Mouse (Mus musculus) left cerebral cortex, postnatal 10 days (tissue): ENCODE data around the gene Galk1. TPM values are rescaled to one million over a fixed set of nuclear protein-coding genes. Genes with fewer than 3 reads are reported as not detected.
A peak's percentile ranks its signal among the peaks of the same experiment; 100 is the strongest.

Experiments used
- DNase-seq, 2 experiments: peaks; one replicate each; pipeline ENCODE4 v3.0.0; 2021 to 2022; ENCODE audit warnings: low spot score in 2 of 2, mixed read lengths in 1 of 2; ENCODE audit errors: extremely low spot score in 1 of 2
- intact Hi-C: fragments of 180-260 bp; cut with DNase I; formaldehyde crosslinking; loops from one replicate; pipeline ENCODE4 v1.15.1; 2025
- total RNA-seq, 2 experiments: library from RNA; stranded (reverse); gene quantifications; 2 replicates each; pipeline ENCODE4 v1.2.3; 2021

Galk1 gene
- total RNA-seq, result 10 to 100 TPM; 25.6 to 28.1 TPM

DNA sequence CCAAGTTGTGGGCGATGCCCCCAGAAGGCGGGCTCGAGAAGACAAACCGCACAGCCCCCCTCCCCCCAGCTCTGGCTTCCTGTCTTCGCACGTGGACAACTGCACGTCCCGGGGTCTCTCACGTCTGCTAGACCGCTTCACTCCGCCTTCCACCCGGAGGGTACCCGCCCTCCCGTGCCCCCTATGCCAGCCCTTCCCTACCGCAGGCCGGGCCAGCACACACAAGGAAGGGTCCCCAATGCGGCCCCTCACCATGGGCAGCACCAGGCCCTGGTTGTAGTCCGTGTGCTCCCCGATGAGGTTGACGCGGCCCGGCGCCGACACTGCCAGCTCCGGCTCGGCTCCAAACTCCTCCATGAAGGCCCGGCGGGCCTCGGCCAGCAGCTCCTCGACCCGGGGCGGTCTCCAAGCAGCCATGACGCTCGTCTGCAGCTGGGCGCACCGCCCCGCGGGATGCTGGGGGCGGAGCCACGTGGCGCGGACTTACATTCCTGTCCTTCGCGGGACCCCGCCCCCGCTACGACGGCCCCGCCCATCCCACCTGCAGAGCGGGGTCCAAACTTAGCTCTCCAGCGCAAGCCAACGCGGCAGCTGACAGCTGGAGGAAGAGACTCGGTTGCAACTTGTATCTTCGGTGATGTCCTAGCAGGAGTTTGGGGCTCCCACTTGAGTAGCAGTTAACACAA, at the start of gene Galk1:
Gene Galk1 (minus strand): TSS at position 458 of the 686 bp plus-strand sequence.
- DNase-seq, result peak; percentile 59 to 95
- intact Hi-C loops, result no loop called here

DNA sequence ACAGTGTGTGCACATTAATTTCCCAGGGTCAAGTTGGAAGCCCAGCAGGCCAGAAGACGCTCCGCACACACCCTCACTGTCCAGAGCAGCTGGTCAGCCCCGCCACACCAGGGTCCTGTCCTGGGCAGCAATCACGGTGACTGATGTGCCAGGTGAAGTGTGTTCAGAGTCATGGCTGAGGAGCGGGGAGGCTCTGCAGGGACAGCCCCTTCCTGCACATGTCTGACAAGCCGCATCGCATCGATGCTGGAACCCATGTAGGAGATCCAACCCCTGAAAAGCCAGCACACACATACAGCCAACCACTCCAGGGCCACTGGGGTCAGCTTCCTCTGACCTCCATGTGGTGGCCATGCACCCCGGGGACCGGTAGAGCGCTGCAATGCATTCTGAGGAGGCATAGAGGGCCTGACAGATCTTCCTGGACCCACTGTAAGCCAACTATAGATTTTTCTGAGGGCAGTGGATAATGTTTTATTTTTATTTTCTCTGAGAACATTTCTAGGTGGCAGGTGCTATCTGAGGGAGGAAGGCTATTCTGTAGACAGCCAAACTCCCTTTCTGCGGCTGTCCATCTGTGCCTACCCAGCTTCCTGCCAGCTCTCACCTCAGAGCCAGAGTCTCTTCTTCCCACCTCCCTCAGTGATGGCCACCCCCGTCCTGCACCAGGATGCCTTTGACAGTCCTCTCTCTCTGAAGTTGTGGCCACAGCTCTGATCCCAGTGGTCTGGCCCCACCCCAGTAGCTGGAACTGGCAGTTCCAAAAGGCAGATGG, 49.3 kb upstream of the Galk1 start:
- intact Hi-C loops, result no loop called here
- DNase-seq, result no peak

DNA sequence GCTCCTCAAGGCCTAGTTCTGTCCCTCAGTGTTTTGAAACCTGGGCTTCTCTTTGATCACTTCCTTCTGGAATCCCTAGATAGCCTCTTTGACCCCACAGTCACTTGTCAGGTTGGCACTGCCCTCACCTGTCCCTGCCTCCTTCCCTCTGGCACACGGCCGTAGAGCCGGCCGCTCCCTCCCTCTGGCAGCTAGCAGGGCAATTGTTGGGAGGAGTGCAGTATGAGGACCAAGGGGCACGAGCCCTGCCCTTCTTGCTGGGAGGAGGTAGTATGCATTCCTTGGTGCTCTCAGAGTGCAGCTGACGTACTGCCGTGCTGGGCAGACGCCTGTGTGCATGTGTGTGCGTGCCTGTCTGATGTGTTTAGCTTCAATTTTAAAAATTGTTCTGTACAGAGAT, 48.1 kb upstream of the Galk1 start:
- intact Hi-C loops, result no loop called here
- DNase-seq, result no peak

DNA sequence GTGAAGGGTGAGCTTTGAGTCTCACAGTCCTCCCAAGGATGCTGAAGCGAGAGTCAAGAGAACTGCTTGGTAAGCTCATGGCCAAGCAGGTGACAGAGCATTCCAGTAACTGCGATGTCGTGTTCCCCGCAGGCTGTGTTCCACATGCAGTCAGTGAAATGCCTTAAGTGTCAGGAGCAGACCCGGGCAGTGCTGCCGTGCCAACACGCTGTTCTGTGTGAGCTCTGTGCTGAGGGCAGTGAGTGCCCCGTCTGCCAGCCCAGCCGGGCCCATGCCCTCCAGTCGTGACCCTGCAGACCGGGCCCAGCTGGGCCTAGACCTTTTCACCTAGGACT, 47.1 kb upstream of the Galk1 start:
- intact Hi-C loops, result no loop called here
- no peak for DNase-seq

GRCm38 (mm10) chr11:116058868-116059690, 46.6 kb upstream of the Galk1 start:
- intact Hi-C loops, result no loop called here
- no peak for DNase-seq

DNA sequence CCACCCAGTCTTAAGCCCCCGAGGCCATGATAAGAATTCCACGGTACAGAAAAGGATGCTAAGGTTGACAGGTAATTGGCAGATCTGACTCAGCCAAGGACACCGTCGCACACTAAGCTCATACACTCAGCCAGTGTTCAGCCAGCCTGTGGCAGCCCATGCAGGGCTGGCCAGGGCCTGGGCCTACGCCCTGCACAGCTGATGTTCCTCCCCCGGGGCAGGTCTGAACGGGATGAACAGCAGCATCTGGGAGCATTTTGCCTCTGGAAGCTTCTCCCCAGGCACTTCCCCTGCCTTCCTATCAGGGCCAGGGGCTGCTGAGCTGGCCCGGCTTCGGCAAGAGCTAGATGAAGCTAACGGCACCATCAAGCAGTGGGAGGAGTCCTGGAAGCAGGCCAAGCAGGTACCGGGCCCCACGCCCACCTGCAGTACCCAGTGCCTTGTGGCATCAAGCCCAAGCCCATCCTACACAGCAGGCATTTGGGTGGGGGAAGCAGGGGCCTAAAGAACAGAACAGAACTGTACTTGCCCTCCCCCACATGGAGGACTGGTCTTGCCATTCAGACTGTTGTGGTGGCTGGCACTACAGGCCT, 45.6 kb upstream of the Galk1 start:
- intact Hi-C loops, result no loop called here
- DNase-seq, result no peak

DNA sequence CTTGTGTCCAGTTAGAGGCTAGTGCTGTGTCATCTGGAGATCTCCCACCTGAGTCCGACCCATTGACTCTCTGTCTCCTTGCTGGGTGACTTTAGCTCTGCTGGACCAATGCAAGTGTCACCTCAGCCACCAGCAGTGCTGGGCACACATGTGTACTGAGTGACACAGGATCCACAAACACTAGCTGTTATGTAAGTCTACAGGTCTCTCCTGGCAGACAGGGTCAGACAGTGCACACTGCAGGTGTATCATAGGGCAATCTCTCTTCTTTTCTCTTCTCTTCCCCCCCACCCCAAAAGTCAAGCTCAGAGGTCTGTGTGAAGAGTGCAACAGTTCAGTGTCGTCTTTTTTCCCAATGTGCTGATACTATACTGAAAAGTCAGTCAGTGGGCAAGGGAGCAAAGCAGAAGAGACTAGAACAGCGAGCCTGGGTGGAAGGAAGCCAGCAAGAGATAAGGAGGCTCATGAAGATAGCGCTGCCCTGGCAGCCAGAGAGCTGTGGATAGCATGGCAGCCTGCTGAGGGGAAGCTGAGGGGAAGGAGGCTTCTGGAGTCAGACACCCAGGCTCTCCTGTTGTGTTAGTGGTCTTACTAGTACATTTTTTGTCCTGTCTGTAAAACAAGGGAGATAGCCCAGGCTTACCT, 44.8 kb upstream of the Galk1 start:
- no peak for DNase-seq
- intact Hi-C loops, result no loop called here

- intact Hi-C loops, result no loop called here
Measured at GRCm38 (mm10) chr11:116055873-116056272, 43.4 kb upstream of the Galk1 start.

GRCm38 (mm10) chr11:116053510-116054229, 41.2 kb upstream of the Galk1 start:
- intact Hi-C loops, result no loop called here
- no peak for DNase-seq

More at GRCm38 (mm10) chr11:116055873-116056272, 43.4 kb upstream of the Galk1 start:
- no peak for DNase-seq

DNA sequence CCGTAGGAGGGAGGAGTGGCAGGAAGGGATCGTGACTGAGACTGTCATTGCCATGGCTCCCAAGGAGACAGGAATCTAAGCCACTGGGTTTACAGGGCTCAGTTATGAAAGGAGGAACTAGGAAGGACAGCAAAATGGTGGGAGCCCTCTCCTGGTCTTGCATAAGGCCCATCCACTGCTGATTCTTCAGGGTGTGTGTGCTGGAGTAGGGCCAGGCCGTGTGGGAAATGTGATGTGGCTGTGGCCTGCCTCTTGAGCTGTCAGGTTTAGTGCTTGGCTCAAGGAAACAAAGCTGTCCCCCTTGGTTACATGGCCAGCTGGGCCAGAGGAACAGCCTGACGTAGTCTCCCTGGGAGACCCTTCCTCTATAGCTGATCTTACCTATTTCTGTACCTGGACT, 37.7 kb upstream of the Galk1 start:
- no peak for DNase-seq
- intact Hi-C loops, result no loop called here

DNA sequence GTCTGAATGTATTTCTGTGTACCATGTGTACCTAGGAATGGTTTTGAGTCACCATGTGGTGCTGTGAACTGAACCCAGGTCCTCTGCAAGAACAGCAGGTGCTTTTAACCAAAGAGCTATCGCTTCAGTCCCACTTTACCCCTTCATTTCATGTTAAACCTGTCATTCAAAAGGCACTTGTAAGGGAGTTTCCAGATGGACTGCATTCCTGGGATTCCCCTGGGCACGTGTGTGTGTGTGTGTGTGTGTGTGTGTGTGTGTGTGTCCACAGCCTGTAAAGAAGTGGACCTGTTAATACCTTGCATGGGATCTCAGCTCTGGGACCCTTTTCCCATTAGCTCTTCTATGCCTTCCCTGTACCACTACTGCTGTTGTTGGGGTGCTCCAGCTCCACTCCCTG, 37.1 kb upstream of the Galk1 start:
- no peak for DNase-seq
- intact Hi-C loops, result no loop called here

DNA sequence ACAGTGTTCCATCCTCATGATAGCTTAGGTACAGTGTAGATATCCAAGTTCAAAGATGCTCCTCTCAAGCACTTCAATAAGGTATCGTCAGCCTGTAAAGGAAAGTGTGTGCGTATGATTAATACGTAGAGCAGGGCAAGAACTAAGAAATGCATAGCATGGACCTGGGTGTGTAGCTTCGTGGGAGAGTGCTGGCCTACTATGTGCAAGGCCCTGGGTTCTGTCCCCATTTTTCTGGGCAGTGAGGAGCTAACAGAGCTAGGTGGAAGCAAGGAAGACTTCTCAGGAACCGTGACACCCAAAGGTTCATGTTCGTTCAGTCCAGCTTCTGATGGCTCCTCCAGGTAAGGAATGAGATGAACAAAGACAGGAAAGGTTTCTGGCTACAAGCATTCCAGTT, 32.7 kb upstream of the Galk1 start:
- intact Hi-C loops, result no loop called here
- DNase-seq, result no peak

- intact Hi-C loops, result no loop called here
- no peak for DNase-seq
Measured at GRCm38 (mm10) chr11:116043286-116043685, 30.8 kb upstream of the Galk1 start.

DNA sequence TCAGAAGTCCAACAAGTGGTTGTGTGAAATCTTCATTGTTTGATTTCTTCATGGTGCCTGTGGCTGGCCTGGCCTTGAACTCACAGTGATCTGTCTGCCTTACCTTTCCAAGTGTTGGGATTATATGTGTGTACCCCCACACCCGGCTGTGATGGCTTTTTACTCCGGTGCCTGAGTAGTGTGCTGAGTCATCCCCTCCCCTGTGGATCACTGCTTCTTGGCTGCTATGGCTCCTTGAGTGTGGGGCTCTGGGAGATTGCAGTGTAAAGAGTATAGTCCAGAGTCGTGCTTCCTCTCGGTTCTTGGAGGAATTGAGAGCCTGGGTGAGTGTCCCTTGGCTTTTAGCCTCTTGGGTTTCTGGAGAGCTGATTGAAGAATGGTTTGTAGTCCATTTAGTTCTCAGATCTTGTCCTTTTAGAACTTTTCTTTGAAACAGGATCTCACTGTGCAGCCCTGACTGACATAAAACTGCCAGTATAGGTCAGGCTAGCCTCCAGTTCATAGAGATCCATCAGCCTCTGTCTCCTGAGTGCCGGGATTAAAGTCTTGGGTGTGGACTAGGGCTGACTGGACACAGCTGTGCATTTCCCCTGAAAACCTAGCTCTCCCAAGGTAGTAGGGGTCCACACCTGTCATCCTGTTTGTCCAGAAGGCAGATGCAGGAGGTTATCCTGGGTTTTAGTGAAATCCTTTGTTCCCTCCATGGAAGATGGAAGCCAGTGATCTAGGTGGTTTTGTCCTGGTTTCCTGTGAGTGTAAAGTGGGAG, 30.0 kb upstream of the Galk1 start:
- intact Hi-C loops, result no loop called here
- DNase-seq, result no peak

DNA sequence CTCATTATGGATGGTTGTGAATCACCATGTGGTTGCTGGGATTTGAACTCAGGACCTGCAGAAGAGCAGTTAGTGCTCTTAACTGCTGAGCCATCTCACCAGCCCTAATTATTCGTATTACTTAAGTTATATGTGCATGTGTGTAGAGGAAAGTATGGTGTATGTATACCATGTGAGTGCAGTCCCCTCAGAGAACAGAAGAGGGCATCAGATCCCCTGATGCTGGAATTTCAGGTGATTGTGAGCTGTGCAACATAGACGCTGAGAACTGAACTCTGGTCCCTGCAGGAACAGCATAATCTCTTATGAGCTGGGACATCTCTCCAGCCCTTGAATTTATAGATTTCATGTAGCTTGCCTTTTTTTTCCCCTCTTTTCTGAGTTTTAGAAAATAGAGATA, 29.3 kb upstream of the Galk1 start:
- DNase-seq, result no peak
- intact Hi-C loops, result no loop called here

DNA sequence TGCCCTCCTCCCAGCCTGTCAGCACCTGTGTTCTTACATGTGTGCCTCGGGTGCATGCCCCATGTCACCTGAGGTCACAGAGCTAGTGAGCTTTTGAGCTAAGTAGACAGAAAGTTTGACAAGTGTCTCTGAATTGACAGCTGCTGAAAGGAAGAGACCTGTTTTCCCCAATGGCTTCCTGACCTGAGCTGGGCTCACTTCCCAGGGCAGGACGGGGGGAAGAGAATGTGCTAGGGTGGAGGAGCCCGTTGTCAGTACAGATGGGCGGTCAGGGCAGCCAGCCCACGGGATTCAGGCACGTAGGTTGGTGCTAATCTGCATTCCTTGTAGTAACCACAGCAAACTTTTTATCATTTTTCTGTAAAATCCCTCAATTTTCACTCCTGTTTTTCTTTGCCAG, 28.1 kb upstream of the Galk1 start:
- no peak for DNase-seq
- intact Hi-C loops, result no loop called here

- no peak for DNase-seq
- intact Hi-C loops, result no loop called here
Measured at GRCm38 (mm10) chr11:116037826-116038225, 25.3 kb upstream of the Galk1 start.

DNA sequence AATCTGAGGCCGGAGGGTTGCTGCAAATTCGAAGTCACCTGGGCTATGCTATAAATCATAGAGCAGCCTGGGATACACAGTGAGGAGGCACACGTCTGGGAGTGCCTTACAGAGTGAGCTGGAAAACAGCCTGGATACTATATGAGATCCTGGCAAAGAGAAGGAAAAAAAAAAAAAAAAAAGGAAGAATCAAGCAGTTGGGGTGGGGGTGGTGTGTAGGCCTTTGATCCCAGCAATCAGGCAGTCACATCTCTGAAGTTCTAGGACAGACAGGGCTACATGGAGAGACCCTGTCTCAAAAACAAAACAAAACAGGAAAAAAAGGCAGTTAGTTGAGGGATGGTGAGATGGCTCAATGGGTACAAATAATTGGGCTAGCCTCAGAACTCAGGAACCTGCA, 24.2 kb upstream of the Galk1 start:
- intact Hi-C loops, result no loop called here
- DNase-seq, result no peak
